Mouse (Mus musculus) testis, adult 10 weeks (tissue): ENCODE data around the gene Gm29609. TPM values are rescaled to one million over a fixed set of nuclear protein-coding genes. Genes with fewer than 3 reads are reported as not detected.

Source experiments
- polyA plus RNA-seq: library from polyadenylated mRNA; stranded (reverse); fragments of 350-450 nt; fragmentation: Illumina TruSeq; extraction: RNeasy Lipid Tissue Mini Kit (QIAGEN cat#74804); gene quantifications from one replicate; pipeline ENCODE4 v1.2.3, GENCODE M21; 2014; ENCODE audit warnings: low read depth, low replicate concordance

The Gm29609 gene
- polyA plus RNA-seq, result 0.34 TPM

DNA sequence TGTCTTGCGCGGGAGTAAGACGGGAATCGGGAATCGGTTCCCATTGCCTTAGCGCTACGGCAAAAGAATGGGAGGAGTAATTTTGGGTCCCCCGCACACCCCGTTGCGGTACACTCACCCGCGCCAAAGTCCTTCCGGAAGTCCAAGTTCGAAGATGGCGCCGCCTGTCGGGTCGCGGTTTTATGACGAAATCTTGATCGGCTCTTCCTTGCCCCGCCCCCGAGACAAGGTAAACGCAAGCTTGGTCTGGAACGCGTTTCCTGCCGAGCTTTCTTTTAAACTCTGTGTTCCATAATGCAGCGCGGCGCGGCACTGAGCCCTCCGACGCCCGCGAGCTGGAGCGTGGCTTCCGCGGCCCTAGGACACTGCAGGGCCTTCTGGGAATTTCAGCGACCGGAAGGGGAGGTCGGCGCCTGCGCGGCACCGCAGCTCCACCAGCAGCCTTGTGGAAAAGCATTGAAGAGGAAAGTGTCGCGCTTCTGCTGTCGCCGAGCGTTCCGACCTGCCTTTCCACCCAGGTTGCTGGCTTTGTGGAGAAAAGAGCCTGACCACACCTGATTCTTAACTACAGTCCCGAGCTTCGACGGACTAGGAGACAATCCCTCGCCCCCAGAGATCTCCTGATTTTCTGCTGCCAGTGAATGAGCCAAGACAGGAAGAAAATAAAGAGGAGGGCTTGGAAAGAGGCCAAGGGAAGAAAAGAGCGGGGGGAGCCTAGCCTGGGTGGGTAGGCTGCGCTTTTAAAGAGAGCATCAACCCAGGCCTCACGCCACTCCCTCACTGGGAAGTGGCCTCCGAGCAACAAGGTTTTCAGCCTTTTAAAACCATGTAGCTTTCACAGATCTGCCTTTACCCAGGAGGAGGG, at the start of gene Gm29609, which contains the start of gene Gtf3c2:
Gene Gm29609 (minus strand): TSS at position 146 of the 865 bp plus-strand sequence.
Gene Gtf3c2 (minus strand): TSS at position 379 of the 865 bp plus-strand sequence.

GRCm38 (mm10) chr5:31220448-31221303, 41.0 kb upstream of the Gm29609 start, which contains the start of gene Ppm1g:
Gene Ppm1g (minus strand): TSS chr5:31220687.

DNA sequence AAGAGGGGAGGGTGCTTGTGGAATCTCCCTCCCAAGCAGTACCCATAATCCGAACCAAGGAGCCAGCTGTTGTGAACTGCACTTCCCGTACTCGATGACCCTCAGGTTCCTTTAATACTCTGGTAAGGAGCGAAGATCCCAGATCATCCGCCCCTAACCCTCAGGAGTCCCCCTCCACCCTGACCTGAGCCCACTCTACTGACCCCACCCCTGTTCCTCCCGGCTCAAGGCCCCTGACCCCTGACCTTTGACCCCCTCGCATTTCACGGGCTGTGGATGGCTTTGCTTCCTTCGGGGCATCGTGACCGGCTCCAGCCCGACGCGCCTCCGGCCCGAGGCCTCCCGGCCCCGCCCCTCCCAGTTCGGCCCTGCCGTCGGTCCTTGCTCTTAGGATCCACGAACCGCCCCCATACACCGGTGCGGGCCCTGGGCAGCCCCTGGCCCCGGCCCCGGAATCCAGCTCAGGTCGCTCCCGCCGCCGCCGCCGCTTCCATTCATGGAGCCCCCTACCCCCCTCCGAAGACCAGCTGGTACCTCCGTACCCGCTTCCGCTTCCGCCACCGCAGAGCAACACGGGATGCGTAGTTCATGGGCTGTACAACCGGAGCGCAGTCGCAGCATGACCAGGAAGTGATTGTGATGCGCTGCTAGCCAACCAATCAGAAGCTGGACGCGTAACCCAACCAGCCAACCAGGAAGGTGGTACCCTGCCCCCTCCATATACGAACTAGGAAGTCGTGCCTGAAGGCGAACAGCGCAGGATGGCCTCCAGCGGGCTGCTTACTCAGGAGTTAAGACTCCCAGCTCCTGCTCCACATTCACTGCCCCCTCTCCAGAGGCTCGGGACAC, 22.3 kb upstream of the Gm29609 start, which contains the start of gene Zfp513:
Gene Zfp513 (minus strand): TSS at position 562 of the 849 bp plus-strand sequence.

GRCm38 (mm10) chr5:31192939-31193630, 13.4 kb upstream of the Gm29609 start, which contains the start of the genes Snx17 and Eif2b4:
Gene Snx17 (plus strand): TSS chr5:31193227.
Gene Eif2b4 (minus strand): TSS chr5:31193430.

GRCm38 (mm10) chr5:31154152-31154553, 25.6 kb downstream of the Gm29609 start, which contains the start of gene Mpv17:
Gene Mpv17 (minus strand): TSS chr5:31154251.

GRCm38 (mm10) chr5:31138241-31138967, 41.3 kb downstream of the Gm29609 start, which contains the start of gene Ucn:
Gene Ucn (minus strand): TSS chr5:31138829.

DNA sequence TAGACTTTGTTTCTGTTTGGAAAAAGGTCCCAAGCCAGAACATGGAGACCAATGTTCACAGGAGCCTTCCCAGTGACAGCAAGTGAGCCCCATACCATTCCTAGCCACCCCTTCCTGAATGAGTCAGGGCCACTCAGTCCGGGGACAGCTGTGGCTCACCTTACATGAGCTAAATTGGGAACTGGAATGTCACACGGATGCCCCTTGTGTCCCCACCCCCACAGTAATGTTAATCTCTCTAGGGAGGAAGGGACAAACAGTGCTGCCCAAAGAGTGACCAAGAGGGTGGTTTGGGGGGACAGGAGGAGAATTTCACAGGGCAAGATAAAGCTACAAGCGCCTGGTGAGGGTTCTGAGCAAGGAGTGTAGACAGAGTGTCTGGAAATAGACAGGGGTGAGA, 63.4 kb downstream of the Gm29609 start, which contains the start of gene Trim54:
Gene Trim54 (plus strand): TSS at position 359 of the 400 bp plus-strand sequence.

GRCm38 (mm10) chr5:31108000-31108490, 71.7 kb downstream of the Gm29609 start, which contains the start of gene Slc30a3:
Gene Slc30a3 (minus strand): TSS chr5:31108237.

GRCm38 (mm10) chr5:31105814-31106335, 73.8 kb downstream of the Gm29609 start, which contains the start of gene Dnajc5g:
Gene Dnajc5g (plus strand): TSS chr5:31106285.

Other genes starting within 250 kb of the Gm29609 start
- not detected for gene Cgref1, start 234.3 kb downstream of the Gm29609 start, polyA plus RNA-seq
- gene Preb, start 219.6 kb downstream of the Gm29609 start, polyA plus RNA-seq, result 7.0 TPM
- gene Tcf23, start 211.2 kb downstream of the Gm29609 start, polyA plus RNA-seq, result 0.73 TPM
- 28.7 TPM for gene Atraid, start 131.6 kb downstream of the Gm29609 start, polyA plus RNA-seq
- 0.84 TPM for gene Slc5a6, start 131.0 kb downstream of the Gm29609 start, polyA plus RNA-seq
- 0.66 TPM for gene Cad, start 125.1 kb downstream of the Gm29609 start, polyA plus RNA-seq
- 281 TPM for gene Dnajc5g, start 73.6 kb downstream of the Gm29609 start, polyA plus RNA-seq
- gene Slc30a3, start 71.7 kb downstream of the Gm29609 start, polyA plus RNA-seq, result 2.0 TPM
- not detected for gene Trim54, start 63.2 kb downstream of the Gm29609 start, polyA plus RNA-seq
- gene Ucn, start 41.1 kb downstream of the Gm29609 start, polyA plus RNA-seq, result not detected
- gene Mpv17, start 25.7 kb downstream of the Gm29609 start, polyA plus RNA-seq, result 6.5 TPM
- gene Gtf3c2, start 233 bp upstream of the Gm29609 start, polyA plus RNA-seq, result 49.1 TPM
- 20.1 TPM for gene Snx17, start 13.3 kb upstream of the Gm29609 start, polyA plus RNA-seq
- gene Eif2b4, start 13.5 kb upstream of the Gm29609 start, polyA plus RNA-seq, result 7.0 TPM
- 2.7 TPM for gene Zfp513, start 22.4 kb upstream of the Gm29609 start, polyA plus RNA-seq
- gene Ppm1g, start 40.8 kb upstream of the Gm29609 start, polyA plus RNA-seq, result 206 TPM
- 56.3 TPM for gene Nrbp1, start 61.0 kb upstream of the Gm29609 start, polyA plus RNA-seq
- gene Gm9970, start 61.3 kb upstream of the Gm29609 start, polyA plus RNA-seq, result not detected
- gene Krtcap3, start 71.8 kb upstream of the Gm29609 start, polyA plus RNA-seq, result 0.73 TPM
- 165 TPM for gene Ift172, start 111.2 kb upstream of the Gm29609 start, polyA plus RNA-seq
- gene Fndc4, start 116.2 kb upstream of the Gm29609 start, polyA plus RNA-seq, result 1.2 TPM
- gene Gckr, start 117.5 kb upstream of the Gm29609 start, polyA plus RNA-seq, result 0.48 TPM